Mouse (Mus musculus) megakaryocyte, embryonic 14.5 days (primary cell): ENCODE results near the gene Smagp.

Experiments used
- FLI1 ChIP-seq: IDR thresholded peaks from 2 replicates; pipeline ENCODE4 v1.6.1; 2012; ENCODE audit warnings: low read length, inconsistent platforms, mixed read lengths
- GATA1 ChIP-seq: IDR thresholded peaks from 3 replicates; pipeline ENCODE4 v1.6.1; 2012; ENCODE audit warnings: mixed read lengths, low read length, inconsistent platforms, borderline replicate concordance

DNA sequence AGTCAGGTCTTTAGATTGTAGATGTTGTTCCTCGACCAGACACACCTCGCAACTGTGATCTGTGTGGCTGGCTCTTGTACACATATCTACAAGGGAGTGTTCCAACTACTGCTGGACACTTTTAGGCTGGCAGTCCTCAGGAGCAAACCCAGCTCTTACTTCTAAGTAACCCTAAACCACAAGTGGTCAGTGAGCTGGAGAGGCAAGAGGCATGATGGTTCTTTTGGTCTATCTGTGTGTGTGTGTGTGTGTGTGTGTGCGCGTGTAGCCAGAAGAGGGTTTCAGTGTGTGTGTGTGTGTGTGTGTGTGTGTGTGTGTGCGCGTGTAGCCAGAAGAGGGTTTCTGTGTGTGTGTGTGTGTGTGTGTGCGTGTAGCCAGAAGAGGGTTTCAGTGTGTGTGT is 5.7 kb upstream of the Smagp start:
- TF ChIP-seq FLI1 (no peak), GATA1 (no peak)
